Mouse (Mus musculus) megakaryocyte, adult 5-6 weeks (primary cell): ENCODE measurements at regions not wholly inside any gene's neighbourhood (a gene's known extent, or its start where the extent isn't known, plus 50 kb on each side); places are given as distances from the start of the nearest gene placed in this dataset.

Source experiments
- ATAC-seq: 2 replicates; pipeline ENCODE4 v1.8.0; 2016; ENCODE audit warnings: mild to moderate bottlenecking, inconsistent platforms; ENCODE audit not compliant: poor library complexity, severe bottlenecking

- ATAC-seq, result no peak
Observed at GRCm38 (mm10) chr11:79827034-79827433, 135.2 kb downstream of the Utp6 start.

GRCm38 (mm10) chr11:79825881-79826280, 136.3 kb downstream of the Utp6 start:
- ATAC-seq, result no peak

DNA sequence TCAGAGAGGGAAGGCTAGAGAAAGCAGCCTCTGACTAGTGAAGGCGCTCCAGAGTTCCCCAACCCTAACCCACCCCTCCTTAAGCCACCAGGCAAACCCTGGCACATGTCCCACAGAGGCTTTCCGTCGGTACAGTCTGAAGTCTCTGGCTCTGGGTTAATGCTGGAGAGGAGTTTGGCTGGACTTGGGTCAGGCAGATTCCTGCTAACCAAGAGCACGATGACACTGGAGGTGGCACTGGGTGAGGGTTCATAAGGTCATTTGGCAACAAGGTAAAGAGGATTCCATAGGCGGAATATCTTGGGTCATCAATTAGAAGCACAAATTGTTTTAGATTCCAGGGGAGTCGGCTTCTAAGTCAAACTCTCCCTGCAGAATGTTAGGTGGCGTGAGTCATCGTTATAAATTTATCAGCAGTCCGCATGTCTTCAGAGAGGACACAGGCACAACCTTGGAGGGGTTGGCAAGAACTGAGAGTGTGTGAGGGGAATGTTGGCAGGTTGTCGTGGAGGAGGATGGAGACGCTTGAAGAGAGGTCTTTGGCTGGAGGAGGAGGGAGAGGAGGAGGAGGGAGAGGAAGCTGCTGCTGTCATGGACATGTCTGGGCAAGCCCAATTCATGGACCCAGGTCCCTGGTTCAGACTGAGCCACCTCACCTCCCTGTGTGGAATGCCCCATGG, 138.4 kb downstream of the Utp6 start:
- no peak for ATAC-seq

GRCm38 (mm10) chr11:79821986-79822385, 140.2 kb downstream of the Utp6 start:
- no peak for ATAC-seq

DNA sequence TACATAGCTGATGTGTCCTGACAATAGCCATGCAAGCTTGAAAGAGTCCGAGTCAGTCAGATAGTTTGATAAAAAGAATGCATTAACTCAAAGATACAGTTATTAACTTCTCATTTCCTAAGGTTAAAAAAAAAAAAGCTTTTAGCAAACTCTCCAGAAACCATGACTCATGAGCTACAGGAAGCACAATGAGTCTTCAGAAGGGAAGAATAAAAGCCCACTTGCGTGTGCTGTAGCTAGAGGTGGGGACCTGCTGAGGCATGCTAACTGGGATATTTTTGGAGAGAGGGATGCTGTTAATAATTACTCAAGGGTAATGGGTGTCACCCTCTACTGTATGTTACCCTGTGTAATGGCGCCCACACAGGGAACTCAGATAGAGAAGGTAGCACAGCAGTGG, 147.0 kb downstream of the Utp6 start:
- no peak for ATAC-seq

DNA sequence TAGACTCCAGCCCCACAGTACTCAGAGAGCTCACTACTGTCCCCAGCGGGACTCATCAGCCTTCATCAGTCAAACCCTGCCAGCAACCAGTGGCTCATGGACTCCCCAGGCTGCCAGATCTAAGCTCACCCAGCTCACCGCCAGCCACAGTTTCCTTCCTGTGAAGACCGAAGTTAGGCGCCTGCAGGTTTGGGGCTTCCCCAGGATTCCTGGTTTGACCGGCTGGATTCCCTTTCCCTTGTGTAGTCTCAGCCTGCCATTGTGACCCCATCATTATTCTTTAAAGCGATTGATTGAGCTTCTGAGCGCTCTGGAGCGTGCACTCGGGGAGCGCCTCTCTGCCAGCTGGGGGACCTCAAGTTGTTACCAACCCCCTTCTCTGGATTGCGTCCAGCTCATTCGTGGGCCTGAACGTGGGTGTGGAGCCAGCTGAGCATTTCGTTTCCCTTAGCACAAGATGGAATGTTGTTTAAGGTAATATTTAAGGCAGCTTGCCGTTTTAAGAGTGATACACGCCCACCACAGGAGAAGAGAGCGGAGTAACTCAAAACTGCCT, 155.2 kb downstream of the Utp6 start:
- no peak for ATAC-seq

DNA sequence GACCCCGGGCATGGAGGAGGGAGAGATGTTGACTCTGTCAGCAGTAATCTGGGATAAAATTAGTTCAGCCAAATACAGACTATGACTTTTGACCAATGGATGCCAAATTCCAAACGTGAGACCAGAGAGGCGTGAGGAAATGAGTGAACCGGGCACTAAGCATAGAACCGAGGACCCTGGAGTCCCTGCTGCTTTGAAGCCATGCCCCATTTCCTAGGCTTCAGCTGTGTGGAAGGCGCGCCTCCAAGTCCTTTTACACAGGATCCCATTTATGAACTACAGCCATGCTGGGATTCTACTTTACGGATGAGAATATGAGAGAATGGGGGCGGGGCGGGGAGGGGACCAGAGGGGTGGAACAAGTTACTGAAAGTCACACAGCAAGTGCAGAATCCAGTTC, 155.8 kb downstream of the Utp6 start:
- no peak for ATAC-seq

- no peak for ATAC-seq
Observed at GRCm38 (mm10) chr11:79805981-79806415, 156.2 kb downstream of the Utp6 start.

GRCm38 (mm10) chr11:79803971-79804370, 158.2 kb downstream of the Utp6 start:
- no peak for ATAC-seq

GRCm38 (mm10) chr11:79803006-79803405, 159.2 kb downstream of the Utp6 start:
- ATAC-seq, result no peak

- ATAC-seq, result no peak
Observed at GRCm38 (mm10) chr11:79802566-79802965, 159.6 kb downstream of the Utp6 start.

- no peak for ATAC-seq
Observed at GRCm38 (mm10) chr11:79800256-79800655, 161.9 kb downstream of the Utp6 start.

GRCm38 (mm10) chr11:79788251-79788741, 173.9 kb downstream of the Utp6 start:
- ATAC-seq, result no peak

- ATAC-seq, result no peak
Observed at GRCm38 (mm10) chr11:79787766-79788165, 174.4 kb downstream of the Utp6 start.

DNA sequence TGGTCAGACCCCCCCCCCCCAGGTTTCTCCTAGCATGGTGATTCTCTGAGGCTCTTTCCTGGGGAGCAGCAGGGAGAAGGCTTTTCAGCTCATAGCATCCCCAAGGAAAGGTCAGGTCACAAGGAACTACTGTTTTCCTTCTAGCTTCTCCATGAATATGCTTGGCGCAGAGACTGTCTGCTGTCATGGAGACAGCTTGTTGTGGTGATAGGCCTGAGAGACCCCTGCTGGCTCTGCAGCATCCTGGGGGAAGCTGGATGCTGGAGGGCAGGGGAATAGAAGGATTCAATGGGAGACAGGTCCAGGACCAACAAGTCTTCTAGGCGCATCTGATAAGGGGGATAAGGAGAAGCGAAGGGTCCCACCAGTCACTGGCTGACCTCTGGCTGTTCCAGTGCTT, 178.1 kb downstream of the Utp6 start:
- no peak for ATAC-seq

DNA sequence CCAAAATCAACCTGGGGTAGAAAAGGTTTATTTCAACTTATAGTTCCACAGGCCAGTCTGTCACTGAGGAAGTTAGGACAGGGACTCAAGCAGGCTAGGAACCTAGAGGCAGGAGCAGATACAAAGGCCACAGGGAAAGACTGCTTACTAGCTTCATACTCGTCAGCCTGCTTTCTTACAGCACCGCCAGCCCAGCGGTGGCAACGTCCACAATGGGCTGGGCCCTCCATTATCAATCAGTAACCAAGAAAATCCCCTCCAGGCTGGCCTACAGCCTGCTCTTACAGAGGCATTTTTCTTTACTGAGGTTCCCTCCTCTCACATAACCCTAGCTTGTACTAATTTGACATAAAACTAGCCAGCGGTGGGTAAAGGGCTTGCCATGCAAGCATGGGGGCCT, 180.2 kb downstream of the Utp6 start:
- ATAC-seq, result no peak

GRCm38 (mm10) chr11:79779756-79780155, 182.4 kb downstream of the Utp6 start:
- ATAC-seq, result no peak

DNA sequence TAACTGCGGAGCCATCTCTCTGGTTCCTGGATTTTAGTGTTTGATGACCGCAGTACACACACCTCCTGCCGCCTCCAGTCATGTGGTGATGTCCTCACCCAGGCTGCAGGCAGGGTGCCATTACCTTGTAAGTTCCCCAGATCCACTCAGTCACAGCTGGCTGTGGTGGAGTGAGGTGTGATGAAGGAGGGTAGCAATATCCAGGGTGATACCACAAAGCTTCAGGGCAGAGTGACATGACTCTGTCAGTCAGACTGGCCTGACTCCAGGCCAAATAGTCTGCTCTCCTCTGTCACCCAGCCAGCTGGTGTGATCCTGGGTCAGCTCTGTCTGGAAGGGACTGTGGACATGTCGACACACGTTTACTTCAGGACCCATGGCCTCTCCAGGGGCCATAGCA, 183.7 kb downstream of the Utp6 start:
- ATAC-seq, result no peak

DNA sequence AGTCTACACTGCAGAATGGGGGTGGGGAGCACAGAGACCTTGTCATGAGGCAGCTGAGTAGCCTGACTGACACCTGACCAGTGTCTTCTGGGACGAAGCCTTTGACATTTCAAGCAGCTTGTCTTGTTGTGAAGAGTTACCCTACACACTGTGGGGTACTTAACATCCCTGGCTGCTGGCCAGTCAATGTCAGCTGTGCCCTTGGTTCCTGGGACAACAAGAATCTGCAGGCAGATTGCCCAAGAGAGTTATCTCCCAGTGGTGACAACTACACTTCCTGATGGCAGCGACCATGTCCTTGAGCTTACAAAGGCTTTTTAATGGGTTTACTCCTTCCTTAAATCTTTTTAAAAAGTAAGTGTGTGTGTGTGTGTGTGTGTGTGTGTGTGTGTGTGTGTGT, 184.2 kb downstream of the Utp6 start:
- ATAC-seq, result no peak

- no peak for ATAC-seq
Observed at GRCm38 (mm10) chr11:79776577-79776976, 185.6 kb downstream of the Rab11fip4 start.

DNA sequence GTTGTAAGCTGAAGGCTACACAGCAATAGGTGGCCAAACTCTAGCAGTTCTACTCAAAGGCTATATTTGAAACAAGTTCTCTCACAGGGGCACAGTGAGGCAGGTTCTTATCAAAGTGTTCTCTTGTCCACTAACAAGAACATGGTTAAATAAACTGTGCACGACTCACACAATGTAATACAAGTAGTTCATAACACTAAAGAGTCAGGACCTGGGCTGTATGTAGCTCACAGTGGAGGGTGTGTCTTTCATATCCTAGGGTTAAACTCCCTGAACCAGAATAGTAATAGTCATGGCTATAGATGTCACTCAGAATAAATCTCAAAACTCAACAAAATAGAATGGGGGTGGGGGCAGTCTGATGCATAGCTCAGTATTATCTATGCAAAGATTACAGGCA, 182.7 kb downstream of the Rab11fip4 start:
- no peak for ATAC-seq

DNA sequence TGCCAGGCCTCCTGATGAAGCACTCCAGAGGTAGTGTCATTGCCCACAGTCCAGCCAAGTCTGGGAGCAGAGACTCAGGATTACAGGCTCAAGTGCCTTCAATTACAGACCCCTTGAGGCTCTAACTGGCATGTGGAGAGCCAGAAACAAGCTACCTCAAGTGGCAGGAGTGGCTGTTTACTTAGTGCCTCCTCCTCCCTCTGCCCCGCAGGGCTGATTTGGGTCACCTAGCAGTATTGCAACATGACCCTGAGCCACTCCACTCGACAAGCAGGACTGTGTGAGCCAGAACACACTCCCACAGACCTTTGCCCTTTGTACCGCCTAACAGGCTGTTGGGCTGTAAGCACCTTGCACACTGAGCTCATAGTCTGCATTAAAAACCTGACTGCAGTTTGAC, 180.4 kb downstream of the Rab11fip4 start:
- ATAC-seq, result no peak

- no peak for ATAC-seq
Observed at GRCm38 (mm10) chr11:79767111-79767510, 176.1 kb downstream of the Rab11fip4 start.
